Mouse (Mus musculus): ENCODE measurements at regions not wholly inside any gene's neighbourhood (a gene's known extent, or its start where the extent isn't known, plus 50 kb on each side); places are given as distances from the start of the nearest gene placed in this dataset.
A peak's percentile ranks its signal among the peaks of the same experiment; 100 is the strongest.

GRCm38 (mm10) chr17:45341573-45341972, 92.0 kb downstream of the Cdc5l start:
- 67% methylated on average over 6 of the region's 6 CpGs for WGBS
- peaks cover 15% of the 10 kb centered on the region for H3K9me3 ChIP-seq (ENCODE audit: control insufficient read depth, low read length)
- no peaks in the 10 kb centered on the region for H3K27me3 ChIP-seq (replicated peaks; ENCODE audit: control insufficient read depth, insufficient read depth, low read length)
- peaks cover 12% of the 10 kb centered on the region for H3K4me1 ChIP-seq (ENCODE audit: control insufficient read depth, insufficient read depth, low read length)
- no peak overlapping the region for H3K4me2 ChIP-seq (ENCODE audit: low read depth, low read length)
- H3K9ac ChIP-seq (ENCODE audit: low read depth, low read length): no peak overlapping the region
- H3K27ac ChIP-seq (replicated peaks; ENCODE audit: low read depth, low read length): no peak overlapping the region
- no peak overlapping the region for H3K4me3 ChIP-seq (ENCODE audit: low read depth, low read length)
- DNase-seq (ENCODE audit: low spot score) (no peak), ATAC-seq (ENCODE audit: low read depth) (no peak)
- H3K36me3 ChIP-seq (ENCODE audit: control insufficient read depth, insufficient read depth, low read length): no peaks in the 10 kb centered on the region

GRCm38 (mm10) chr17:45340851-45341250, 92.7 kb downstream of the Cdc5l start:
- Histone ChIP-seq H3K9ac (ENCODE audit: low read depth, low read length) (no peak overlapping the region), H3K36me3 (ENCODE audit: control insufficient read depth, insufficient read depth, low read length) (no peaks in the 10 kb centered on the region), H3K27ac (replicated peaks; ENCODE audit: low read depth, low read length) (no peak overlapping the region), H3K4me3 (ENCODE audit: low read depth, low read length) (no peak overlapping the region), H3K9me3 (ENCODE audit: control insufficient read depth, low read length) (peaks cover 15% of the 10 kb centered on the region), H3K27me3 (replicated peaks; ENCODE audit: control insufficient read depth, insufficient read depth, low read length) (no peaks in the 10 kb centered on the region), H3K4me1 (ENCODE audit: control insufficient read depth, insufficient read depth, low read length) (peaks cover 12% of the 10 kb centered on the region), H3K4me2 (ENCODE audit: low read depth, low read length) (no peak overlapping the region)
- 86% methylated on average over 4 of the region's 4 CpGs for WGBS
- no peak for ATAC-seq (ENCODE audit: low read depth)
- no peak for DNase-seq (ENCODE audit: low spot score)

- Histone ChIP-seq H3K36me3 (ENCODE audit: control insufficient read depth, insufficient read depth, low read length) (no peaks in the 10 kb centered on the region), H3K4me3 (ENCODE audit: low read depth, low read length) (no peak overlapping the region), H3K27ac (replicated peaks; ENCODE audit: low read depth, low read length) (no peak overlapping the region), H3K9me3 (ENCODE audit: control insufficient read depth, low read length) (peaks cover 7% of the 10 kb centered on the region), H3K9ac (ENCODE audit: low read depth, low read length) (no peak overlapping the region), H3K27me3 (replicated peaks; ENCODE audit: control insufficient read depth, insufficient read depth, low read length) (no peaks in the 10 kb centered on the region), H3K4me1 (ENCODE audit: control insufficient read depth, insufficient read depth, low read length) (peaks cover 12% of the 10 kb centered on the region), H3K4me2 (ENCODE audit: low read depth, low read length) (no peak overlapping the region)
- WGBS: 21% methylated on average over 11 of the region's 11 CpGs
- ATAC-seq (ENCODE audit: low read depth) (no peak), DNase-seq (ENCODE audit: low spot score) (peak; percentile 43)
Measured at GRCm38 (mm10) chr17:45339226-45339625, 94.3 kb downstream of the Cdc5l start.

- ATAC-seq (ENCODE audit: low read depth) (no peak), DNase-seq (ENCODE audit: low spot score) (no peak)
- H3K27me3 ChIP-seq (replicated peaks; ENCODE audit: control insufficient read depth, insufficient read depth, low read length): no peaks in the 10 kb centered on the region
- no peaks in the 10 kb centered on the region for H3K9me3 ChIP-seq (ENCODE audit: control insufficient read depth, low read length)
- no peak overlapping the region for H3K27ac ChIP-seq (replicated peaks; ENCODE audit: low read depth, low read length)
- H3K4me2 ChIP-seq (ENCODE audit: low read depth, low read length): no peak overlapping the region
- H3K4me1 ChIP-seq (ENCODE audit: control insufficient read depth, insufficient read depth, low read length): peaks cover 12% of the 10 kb centered on the region
- 74% methylated on average over 4 of the region's 4 CpGs for WGBS
- no peaks in the 10 kb centered on the region for H3K36me3 ChIP-seq (ENCODE audit: control insufficient read depth, insufficient read depth, low read length)
- no peak overlapping the region for H3K9ac ChIP-seq (ENCODE audit: low read depth, low read length)
- no peak overlapping the region for H3K4me3 ChIP-seq (ENCODE audit: low read depth, low read length)
Measured at GRCm38 (mm10) chr17:45338086-45338485, 95.5 kb downstream of the Cdc5l start.

- WGBS: 80% methylated on average over 9 of the region's 9 CpGs
- Histone ChIP-seq H3K36me3 (ENCODE audit: control insufficient read depth, insufficient read depth, low read length) (no peaks in the 10 kb centered on the region), H3K9me3 (ENCODE audit: control insufficient read depth, low read length) (no peaks in the 10 kb centered on the region), H3K9ac (ENCODE audit: low read depth, low read length) (no peak overlapping the region), H3K27ac (replicated peaks; ENCODE audit: low read depth, low read length) (no peak overlapping the region), H3K4me1 (ENCODE audit: control insufficient read depth, insufficient read depth, low read length) (peaks cover 20% of the 10 kb centered on the region), H3K4me3 (ENCODE audit: low read depth, low read length) (no peak overlapping the region), H3K4me2 (ENCODE audit: low read depth, low read length) (no peak overlapping the region), H3K27me3 (replicated peaks; ENCODE audit: control insufficient read depth, insufficient read depth, low read length) (no peaks in the 10 kb centered on the region)
- ATAC-seq (ENCODE audit: low read depth) (no peak), DNase-seq (ENCODE audit: low spot score) (no peak)
Measured at GRCm38 (mm10) chr17:45335586-45336151, 97.9 kb downstream of the Cdc5l start.

- Histone ChIP-seq H3K27me3 (replicated peaks; ENCODE audit: control insufficient read depth, insufficient read depth, low read length) (no peaks in the 10 kb centered on the region), H3K9ac (ENCODE audit: low read depth, low read length) (no peak overlapping the region), H3K4me3 (ENCODE audit: low read depth, low read length) (no peak overlapping the region), H3K9me3 (ENCODE audit: control insufficient read depth, low read length) (no peaks in the 10 kb centered on the region), H3K4me1 (ENCODE audit: control insufficient read depth, insufficient read depth, low read length) (peaks cover 20% of the 10 kb centered on the region), H3K36me3 (ENCODE audit: control insufficient read depth, insufficient read depth, low read length) (no peaks in the 10 kb centered on the region), H3K4me2 (ENCODE audit: low read depth, low read length) (no peak overlapping the region), H3K27ac (replicated peaks; ENCODE audit: low read depth, low read length) (no peak overlapping the region)
- 0 out of 2 replicates have a peak, but pooled peaks have one; percentile 35 for ATAC-seq (ENCODE audit: low read depth)
- WGBS: 61% methylated on average over 7 of the region's 13 CpGs
- peak; percentile 73 for DNase-seq (ENCODE audit: low spot score)
Measured at GRCm38 (mm10) chr17:45334732-45335381, 98.7 kb downstream of the Cdc5l start.

GRCm38 (mm10) chr17:45332321-45332720, 101.2 kb downstream of the Cdc5l start:
- Histone ChIP-seq H3K27me3 (replicated peaks; ENCODE audit: control insufficient read depth, insufficient read depth, low read length) (0 out of 2 replicates have a peak, but pooled peaks cover 2% of the 10 kb centered on the region), H3K4me1 (ENCODE audit: control insufficient read depth, insufficient read depth, low read length) (peaks cover 13% of the 10 kb centered on the region)
- 56% methylated on average over 12 of the region's 12 CpGs for WGBS

GRCm38 (mm10) chr17:45329241-45329640, 104.3 kb downstream of the Cdc5l start:
- WGBS: 37% methylated on average over 9 of the region's 9 CpGs
- H3K27me3 ChIP-seq (replicated peaks; ENCODE audit: control insufficient read depth, insufficient read depth, low read length): 0 out of 2 replicates have a peak, but pooled peaks cover 6% of the 10 kb centered on the region
- no peak overlapping the region for H3K4me3 ChIP-seq (ENCODE audit: low read depth, low read length)
- no peaks in the 10 kb centered on the region for H3K36me3 ChIP-seq (ENCODE audit: control insufficient read depth, insufficient read depth, low read length)
- H3K27ac ChIP-seq (replicated peaks; ENCODE audit: low read depth, low read length): no peak overlapping the region
- H3K9ac ChIP-seq (ENCODE audit: low read depth, low read length): no peak overlapping the region
- ATAC-seq (ENCODE audit: low read depth): no peak
- no peaks in the 10 kb centered on the region for H3K9me3 ChIP-seq (ENCODE audit: control insufficient read depth, low read length)
- H3K4me1 ChIP-seq (ENCODE audit: control insufficient read depth, insufficient read depth, low read length): peaks cover 25% of the 10 kb centered on the region
- H3K4me2 ChIP-seq (ENCODE audit: low read depth, low read length): no peak overlapping the region
- DNase-seq (ENCODE audit: low spot score): no peak

More at GRCm38 (mm10) chr17:45332321-45332720, 101.2 kb downstream of the Cdc5l start:
- Histone ChIP-seq H3K4me3 (ENCODE audit: low read depth, low read length) (no peak overlapping the region), H3K9ac (ENCODE audit: low read depth, low read length) (no peak overlapping the region), H3K9me3 (ENCODE audit: control insufficient read depth, low read length) (no peaks in the 10 kb centered on the region), H3K4me2 (ENCODE audit: low read depth, low read length) (no peak overlapping the region), H3K27ac (replicated peaks; ENCODE audit: low read depth, low read length) (no peak overlapping the region), H3K36me3 (ENCODE audit: control insufficient read depth, insufficient read depth, low read length) (no peaks in the 10 kb centered on the region)
- no peak for DNase-seq (ENCODE audit: low spot score)
- no peak for ATAC-seq (ENCODE audit: low read depth)

- peak; percentile 75 for DNase-seq (ENCODE audit: low spot score)
- Histone ChIP-seq H3K27ac (replicated peaks; ENCODE audit: low read depth, low read length) (peak overlapping the region; percentile 42; the same call in 1 of the 2 replicates), H3K36me3 (ENCODE audit: control insufficient read depth, insufficient read depth, low read length) (no peaks in the 10 kb centered on the region), H3K27me3 (replicated peaks; ENCODE audit: control insufficient read depth, insufficient read depth, low read length) (0 out of 2 replicates have a peak, but pooled peaks cover 6% of the 10 kb centered on the region), H3K4me2 (ENCODE audit: low read depth, low read length) (peak overlapping the region; percentile 34), H3K9me3 (ENCODE audit: control insufficient read depth, low read length) (no peaks in the 10 kb centered on the region), H3K9ac (ENCODE audit: low read depth, low read length) (no peak overlapping the region), H3K4me3 (ENCODE audit: low read depth, low read length) (no peak overlapping the region), H3K4me1 (ENCODE audit: control insufficient read depth, insufficient read depth, low read length) (peaks cover 17% of the 10 kb centered on the region)
- WGBS: 41% methylated on average over 10 of the region's 10 CpGs
- ATAC-seq (ENCODE audit: low read depth): peak; percentile 69
Measured at GRCm38 (mm10) chr17:45326726-45327125, 106.8 kb downstream of the Cdc5l start.
